In the genomic region with DNA sequence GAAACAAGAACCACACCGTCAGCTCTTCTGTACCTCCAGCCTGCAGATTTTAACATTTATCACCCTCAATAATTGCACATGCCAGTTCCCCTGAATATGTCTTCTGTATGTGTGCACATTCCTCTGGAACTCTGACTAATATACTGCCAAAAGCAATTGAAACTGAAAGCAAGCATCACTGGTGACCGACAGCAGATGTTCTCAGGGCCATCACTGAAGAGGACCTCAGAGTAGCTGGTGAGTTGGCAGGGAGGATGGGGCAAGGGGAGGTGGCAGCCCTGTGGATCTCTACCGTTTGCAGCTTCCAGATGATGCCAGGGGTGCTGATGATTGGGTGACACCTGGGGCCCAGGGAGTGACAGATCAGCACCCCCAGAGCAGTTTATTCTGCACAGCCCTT, we compare ENCODE assay signal across 26 mouse cellular contexts.
"Had no signal": no experiment of that assay in that cellular context is flagged by ENCODE, and none has a peak within 500 bp of the region (broad histone marks: within the 10 kb centered on the region; RNA-seq: fewer than 3 reads in every experiment).

No protein-coding gene starts in this region.

- H3K4me3 ChIP-seq: heart, embryonic 13.5 days; heart, embryonic 15.5 days; hindbrain, embryonic 13.5 days; hindbrain, embryonic 15.5 days; intestine, embryonic 15.5 days; layer of hippocampus, adult 2 months; limb, embryonic 13.5 days; limb, embryonic 15.5 days; liver, embryonic 12.5 days had no signal

- H3K36me3 ChIP-seq: heart, embryonic 13.5 days; heart, embryonic 15.5 days; hindbrain, embryonic 13.5 days; hindbrain, embryonic 15.5 days; intestine, embryonic 15.5 days; limb, embryonic 13.5 days; limb, embryonic 15.5 days; liver, embryonic 12.5 days had no signal

- H3K9me3 ChIP-seq: heart, embryonic 13.5 days; heart, embryonic 15.5 days; hindbrain, embryonic 13.5 days; hindbrain, embryonic 15.5 days; intestine, embryonic 15.5 days; limb, embryonic 13.5 days; limb, embryonic 15.5 days; liver, embryonic 12.5 days had no signal

- DNase-seq: gastrocnemius, postnatal 14 days; gastrocnemius, postnatal 36 days; heart, adult 18-20 months; heart, postnatal 14 days; kidney, adult 18-20 months; kidney, adult 8-10 months; kidney, postnatal 10 days; kidney, postnatal 25 days; kidney, postnatal 4 days; layer of hippocampus, adult 9-11 months; layer of hippocampus, postnatal 36 days; left cerebral cortex, postnatal 4 days; lung, adult 18-20 months had no signal

- H3K27me3 ChIP-seq: heart, embryonic 15.5 days; hindbrain, embryonic 13.5 days; hindbrain, embryonic 15.5 days; intestine, embryonic 15.5 days; limb, embryonic 15.5 days had no signal

- H3K27ac ChIP-seq: heart, embryonic 13.5 days; heart, embryonic 15.5 days; hindbrain, embryonic 13.5 days; hindbrain, embryonic 15.5 days; hindbrain, postnatal 0 days; intestine, embryonic 15.5 days; layer of hippocampus, adult 2 months; limb, embryonic 13.5 days; limb, embryonic 15.5 days; liver, embryonic 12.5 days; liver, embryonic 14.5 days had no signal

- H3K4me2 ChIP-seq: heart, embryonic 13.5 days; heart, embryonic 15.5 days; hindbrain, embryonic 13.5 days; hindbrain, embryonic 15.5 days; intestine, embryonic 15.5 days; limb, embryonic 13.5 days; limb, embryonic 15.5 days; liver, embryonic 12.5 days had no signal

- ATAC-seq: hindbrain, postnatal 0 days; inflammation-experienced regulatory T-cells, adult 6 months; intestine, embryonic 15.5 days; intestine, postnatal 0 days; liver, embryonic 12.5 days had no signal

- H3K4me1 ChIP-seq: heart, embryonic 15.5 days; intestine, embryonic 15.5 days; liver, embryonic 12.5 days had no signal

- H3K9ac ChIP-seq: heart, embryonic 13.5 days; heart, embryonic 15.5 days; hindbrain, embryonic 13.5 days; hindbrain, embryonic 15.5 days; intestine, embryonic 15.5 days; limb, embryonic 13.5 days; limb, embryonic 15.5 days; liver, embryonic 12.5 days; liver, embryonic 14.5 days had no signal
